Mouse (Mus musculus) neutrophil, adult 59 days (primary cell): ENCODE results near the gene Tepsin. TPM values are rescaled to one million over a fixed set of nuclear protein-coding genes. Genes with fewer than 3 reads are reported as not detected.

Experiments
- total RNA-seq, 2 experiments: library from RNA; stranded (reverse); gene quantifications; 1 replicate in 1 of 2; 2 replicates in 1 of 2; pipeline ENCODE4 v1.2.4; 2023

Gene Tepsin
- 10 to 100 TPM; 16.9 to 17.8 TPM for total RNA-seq

GRCm38 (mm10) chr11:120098588-120099511 is at the start of gene Tepsin, which contains the start of gene Ndufaf8:
Gene Tepsin, minus strand, starts transcription at chr11:120098731.
Gene Ndufaf8, plus strand, starts transcription at chr11:120098928.

GRCm38 (mm10) chr11:120086702-120087152 is 11.8 kb downstream of the Tepsin start, which contains the start of gene Cep131:
Gene Cep131, minus strand, starts transcription at chr11:120086827.

GRCm38 (mm10) chr11:120046553-120047191 is 51.9 kb downstream of the Tepsin start, which contains the start of gene Aatk:
Gene Aatk, minus strand, starts transcription at chr11:120047167.

Other genes with a start within 250 kb of the Tepsin start
- 10 to 100 TPM; 20.4 to 32.9 TPM for gene Chmp6, start 185.3 kb downstream of the Tepsin start, total RNA-seq
- 10 to 100 TPM; 14.8 to 19.1 TPM for gene Baiap2, start 156.0 kb downstream of the Tepsin start, total RNA-seq
- gene Aatk, start 51.6 kb downstream of the Tepsin start, total RNA-seq: 10 to 100 TPM; 53.6 to 55.4 TPM
- 10 to 100 TPM in 1 of 2 experiments, 1 to 10 TPM in 1; 9.6 to 11.1 TPM for gene Cep131, start 11.9 kb downstream of the Tepsin start, total RNA-seq
- 10 to 100 TPM; 14.2 to 19.0 TPM for gene Ndufaf8, start 197 bp upstream of the Tepsin start, total RNA-seq
- 10 to 100 TPM; 84.9 to 93.4 TPM for gene Slc38a10, start 52.6 kb upstream of the Tepsin start, total RNA-seq
- gene Bahcc1, start 134.2 kb upstream of the Tepsin start, total RNA-seq: 1 to 10 TPM; 4.0 to 5.5 TPM
- gene Actg1, start 249.8 kb upstream of the Tepsin start, total RNA-seq: 1,000 to 10,000 TPM; 3,512 to 3,572 TPM